Mouse (Mus musculus) intestine, embryonic 14.5 days (tissue): ENCODE data around the gene Rab40c. TPM values are rescaled to one million over a fixed set of nuclear protein-coding genes. Genes with fewer than 3 reads are reported as not detected.

ENCODE experiments used
- ATAC-seq: fragments of 200-750 bp; cut with Nextera tagmentation; replicated peaks from 2 replicates; pipeline ENCODE4 v1.8.0; 2017; ENCODE audit warnings: low read depth, moderate number of reproducible peaks, moderate TSS enrichment, moderate library complexity; ENCODE audit not compliant: low FRiP score, low TSS enrichment
- DNase-seq: peaks from one replicate; pipeline ENCODE4 v3.0.0-alpha.2; 2018; ENCODE audit warnings: low spot score
- H3K27ac ChIP-seq: fragments of 300-500 bp; sonication (generic); 2 replicates; pipeline ENCODE4 v1.5.1; 2014; ENCODE audit warnings: low read depth, mild to moderate bottlenecking, control low read depth
- H3K27me3 ChIP-seq: fragments of 300-500 bp; sonication (generic); replicated peaks from 2 replicates; pipeline ENCODE4 v1.6.1; 2014; ENCODE audit warnings: low read length, control low read depth; ENCODE audit not compliant: control insufficient read depth, insufficient read depth
- H3K36me3 ChIP-seq: fragments of 300-500 bp; sonication (generic); 2 replicates; pipeline ENCODE4 v1.6.1; 2014; ENCODE audit warnings: low read length, control low read depth; ENCODE audit not compliant: control insufficient read depth, insufficient read depth
- H3K4me1 ChIP-seq: fragments of 300-500 bp; sonication (generic); replicated peaks from 2 replicates; pipeline ENCODE4 v1.6.1; 2014; ENCODE audit warnings: low read length, control low read depth, mixed read lengths; ENCODE audit not compliant: control insufficient read depth, insufficient read depth
- H3K4me2 ChIP-seq: fragments of 300-500 bp; sonication (generic); 2 replicates; pipeline ENCODE4 v1.6.1; 2014; ENCODE audit warnings: low read length
- H3K4me3 ChIP-seq: fragments of 300-500 bp; sonication (generic); 2 replicates; pipeline ENCODE4 v1.5.1; 2014; ENCODE audit warnings: low read depth, low read length, control low read depth, mixed read lengths
- H3K9ac ChIP-seq: fragments of 300-500 bp; sonication (generic); 2 replicates; pipeline ENCODE4 v1.6.1; 2014; ENCODE audit warnings: mild to moderate bottlenecking, low read length
- H3K9me3 ChIP-seq: fragments of 300-500 bp; sonication (generic); 2 replicates; pipeline ENCODE4 v1.6.1; 2016; ENCODE audit warnings: low read length, control low read depth; ENCODE audit not compliant: control insufficient read depth
- WGBS: fragments of 180-500 bp; shearing (Covaris S2); extraction: QIAGEN DNeasy Blood & Tissue Kit; methylation state at CpG from one replicate; pipeline ENCODE4 v1.1.7; 2014; 5-methylcytosine and 5-hydroxymethylcytosine counted together
- polyA plus RNA-seq: library from polyadenylated mRNA; unstranded; fragments of >200 nt; fragmentation: Nextera tagmentation; extraction: Ambion mirVana; gene quantifications from 2 replicates; pipeline ENCODE4 v1.2.1, GENCODE M21; 2014

Gene Rab40c
- polyA plus RNA-seq, 1 experiment from 2014 or later = 14.2 TPM

- WGBS = 3% methylated on average over 37 of the region's 38 CpGs
- H3K27ac ChIP-seq = peak overlapping the region; percentile 70
Measured at GRCm38 (mm10) chr17:25843636-25844395, 75.7 kb downstream of the Rab40c start.

GRCm38 (mm10) chr17:25843122-25843521 lies 76.4 kb downstream of the Rab40c start:
- Histone ChIP-seq H3K4me3 (peak overlapping the region; percentile 78), H3K36me3 (peaks cover 66% of the 10 kb centered on the region), H3K9ac (peak overlapping the region; percentile 81), H3K4me1 (peaks cover 12% of the 10 kb centered on the region), H3K27ac (no peak overlapping the region), H3K27me3 (no peaks in the 10 kb centered on the region), H3K9me3 (no peaks in the 10 kb centered on the region), H3K4me2 (peak overlapping the region; percentile 87)
- no peak for DNase-seq
- ATAC-seq = no peak
- 90% methylated on average over 4 of the region's 4 CpGs for WGBS

More at GRCm38 (mm10) chr17:25843636-25844395, 75.7 kb downstream of the Rab40c start:
- no peak; the same call in 1 of the 2 replicates for ATAC-seq
- Histone ChIP-seq H3K4me3 (peak overlapping the region; percentile 78), H3K36me3 (peaks cover 67% of the 10 kb centered on the region), H3K9me3 (no peaks in the 10 kb centered on the region), H3K4me1 (peaks cover 12% of the 10 kb centered on the region), H3K27me3 (no peaks in the 10 kb centered on the region), H3K9ac (peak overlapping the region; percentile 81), H3K4me2 (peak overlapping the region; percentile 87)
- no peak for DNase-seq

DNA sequence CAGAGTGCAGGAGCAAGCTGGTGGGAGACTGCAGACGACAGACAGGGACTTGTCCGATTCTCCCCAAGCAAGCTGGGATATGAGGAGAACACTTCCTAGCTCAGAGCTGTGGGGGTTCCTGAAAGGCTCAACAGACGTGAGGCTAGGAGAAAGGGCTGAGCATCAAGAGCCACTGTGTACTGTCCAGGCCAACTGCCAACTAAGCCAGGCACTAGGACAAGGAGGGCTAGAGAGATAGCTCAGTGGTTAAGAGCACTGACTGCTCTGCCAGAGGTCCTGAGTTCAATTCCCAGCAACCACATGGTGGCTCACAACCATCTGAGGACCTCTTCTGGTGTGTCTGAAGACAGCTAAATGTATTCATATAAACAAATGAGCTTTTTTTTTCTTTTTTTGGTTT lies 77.0 kb downstream of the Rab40c start:
- no peaks in the 10 kb centered on the region for H3K27me3 ChIP-seq
- DNase-seq (no peak), ATAC-seq (no peak)
- no peaks in the 10 kb centered on the region for H3K9me3 ChIP-seq
- H3K4me2 ChIP-seq = no peak overlapping the region
- no peak overlapping the region for H3K4me3 ChIP-seq
- H3K4me1 ChIP-seq = peaks cover 12% of the 10 kb centered on the region
- 79% methylated on average over 3 of the region's 3 CpGs for WGBS
- H3K36me3 ChIP-seq = peaks cover 65% of the 10 kb centered on the region
- no peak overlapping the region for H3K27ac ChIP-seq
- no peak overlapping the region for H3K9ac ChIP-seq

- Histone ChIP-seq H3K4me2 (no peak within 1 kb of the TSS), H3K36me3 (peaks cover 58% of the 10 kb centered on the region), H3K27ac (no peak within 1 kb of the TSS), H3K9me3 (no peaks in the 10 kb centered on the region), H3K27me3 (no peaks in the 10 kb centered on the region), H3K9ac (no peak within 1 kb of the TSS), H3K4me1 (peaks cover 19% of the 10 kb centered on the region), H3K4me3 (no peak within 1 kb of the TSS)
- ATAC-seq (no peak), DNase-seq (no peak)
- 96% methylated on average over 22 of the region's 22 CpGs for WGBS
Measured at GRCm38 (mm10) chr17:25841117-25841880, 78.2 kb downstream of the Rab40c start, which contains the start of gene Gm20683. Gm20683 (minus strand) TSS chr17:25841763.

GRCm38 (mm10) chr17:25840519-25840918 lies 79.0 kb downstream of the Rab40c start:
- 94% methylated on average over 6 of the region's 6 CpGs for WGBS
- DNase-seq (no peak), ATAC-seq (no peak)
- no peak overlapping the region for H3K9ac ChIP-seq
- no peak overlapping the region for H3K27ac ChIP-seq
- peaks cover 23% of the 10 kb centered on the region for H3K4me1 ChIP-seq
- peaks cover 52% of the 10 kb centered on the region for H3K36me3 ChIP-seq
- H3K9me3 ChIP-seq = no peaks in the 10 kb centered on the region
- no peak overlapping the region for H3K4me3 ChIP-seq
- H3K27me3 ChIP-seq = no peaks in the 10 kb centered on the region
- no peak overlapping the region for H3K4me2 ChIP-seq

GRCm38 (mm10) chr17:25839455-25840235 lies 79.9 kb downstream of the Rab40c start:
- Histone ChIP-seq H3K9ac (no peak overlapping the region), H3K4me3 (no peak overlapping the region), H3K27me3 (no peaks in the 10 kb centered on the region), H3K27ac (no peak overlapping the region), H3K36me3 (peaks cover 55% of the 10 kb centered on the region), H3K9me3 (no peaks in the 10 kb centered on the region), H3K4me1 (peaks cover 23% of the 10 kb centered on the region), H3K4me2 (no peak overlapping the region)
- 85% methylated on average over 14 of the region's 14 CpGs for WGBS
- no peak for ATAC-seq
- DNase-seq = no peak

DNA sequence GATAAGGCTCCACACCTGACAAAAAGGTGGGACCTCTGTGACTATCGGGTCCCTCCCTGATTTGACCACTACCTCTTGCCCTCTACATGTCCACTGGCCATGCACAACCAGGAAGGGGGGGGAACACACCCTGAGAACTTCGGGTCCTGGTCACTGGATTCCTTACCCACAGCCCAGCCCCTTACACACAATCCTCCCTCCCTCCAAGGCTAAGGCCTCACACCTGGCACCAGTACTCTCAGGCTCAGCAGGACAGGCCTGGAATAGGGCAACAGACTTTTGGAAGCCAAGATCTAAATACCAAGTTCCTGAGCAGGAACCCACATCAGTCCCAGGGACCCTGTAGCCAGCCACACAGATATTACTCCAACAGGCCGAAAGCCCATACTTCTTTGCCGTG lies 80.6 kb downstream of the Rab40c start:
- no peak overlapping the region for H3K4me3 ChIP-seq
- H3K9me3 ChIP-seq = no peaks in the 10 kb centered on the region
- peaks cover 55% of the 10 kb centered on the region for H3K36me3 ChIP-seq
- H3K9ac ChIP-seq = no peak overlapping the region
- H3K27me3 ChIP-seq = no peaks in the 10 kb centered on the region
- H3K27ac ChIP-seq = no peak overlapping the region
- peaks cover 31% of the 10 kb centered on the region for H3K4me1 ChIP-seq
- no peak for ATAC-seq
- 85% methylated on average over 4 of the region's 4 CpGs for WGBS
- no peak for DNase-seq
- H3K4me2 ChIP-seq = no peak overlapping the region

DNA sequence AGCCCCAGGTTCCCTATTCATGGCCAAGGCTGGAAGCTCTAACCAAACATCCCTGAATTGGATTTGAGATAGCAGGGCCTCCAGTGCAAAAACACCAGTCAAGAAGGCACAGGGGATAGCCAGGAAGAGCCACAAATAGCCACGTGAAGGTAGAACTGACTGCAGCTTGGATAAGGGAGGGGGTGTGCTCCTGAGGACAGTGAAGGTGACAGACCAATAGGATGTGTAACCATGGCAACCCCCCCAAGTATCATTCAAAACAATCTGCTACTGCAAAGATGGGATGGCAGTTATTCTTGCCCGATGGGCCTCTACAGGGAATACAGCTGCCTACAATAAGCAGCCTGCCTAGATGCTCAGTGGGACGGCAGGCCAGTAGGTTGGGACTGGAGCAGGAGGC lies 82.0 kb downstream of the Rab40c start:
- Histone ChIP-seq H3K27ac (no peak overlapping the region), H3K9me3 (no peaks in the 10 kb centered on the region), H3K4me3 (no peak overlapping the region), H3K4me2 (peak overlapping the region; percentile 72; the same call in 1 of the 2 replicates), H3K27me3 (no peaks in the 10 kb centered on the region), H3K4me1 (peaks cover 24% of the 10 kb centered on the region), H3K36me3 (peaks cover 54% of the 10 kb centered on the region), H3K9ac (no peak overlapping the region)
- WGBS = 46% methylated on average over 3 of the region's 3 CpGs
- DNase-seq (no peak), ATAC-seq (no peak)
